In the genomic region with DNA sequence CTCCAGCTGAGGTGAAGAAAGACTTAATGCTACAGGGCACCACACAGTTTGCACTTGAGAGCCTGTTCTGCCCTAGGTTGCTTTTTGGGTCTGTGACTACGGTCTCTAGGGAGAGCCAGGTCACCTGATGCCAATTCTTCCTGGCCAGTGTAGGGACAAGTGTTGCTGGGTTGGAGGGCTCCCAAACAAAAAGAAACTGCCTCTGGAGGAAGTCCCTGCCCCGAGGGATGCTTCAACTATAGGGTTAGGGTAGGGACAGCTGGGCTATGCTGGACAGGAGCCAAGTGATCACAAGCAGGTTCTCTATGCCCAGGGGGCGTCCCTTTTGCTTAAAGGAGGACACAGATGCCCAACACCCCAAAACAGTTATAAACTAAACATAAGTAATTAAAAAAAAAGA, we compare ENCODE assay signal across 23 mouse cellular contexts.
DNase-seq lines count a peak whose midpoint lies in the region; TF ChIP-seq lines count a peak whose summit lies in the region.
"Had no signal": no experiment of that assay in that cellular context is flagged by ENCODE, and none has a peak within 500 bp of the region (broad histone marks: within the 10 kb centered on the region; RNA-seq: fewer than 3 reads in every experiment).

No protein-coding gene starts in this region.

- H3K27ac ChIP-seq in layer of hippocampus, adult 2 months = peak overlapping the region; percentile 54
- H3K27ac ChIP-seq: embryonic facial prominence, embryonic 10.5 days; embryonic facial prominence, embryonic 15.5 days; hindbrain, embryonic 15.5 days; limb, embryonic 12.5 days; lung, embryonic 15.5 days; midbrain, embryonic 10.5 days; neural tube, embryonic 12.5 days had no signal

- TF ChIP-seq CTCF in layer of hippocampus, adult 2 months (conservative IDR thresholded peaks at IDR 0.05) = no peak

- peak; percentile 28 for DNase-seq in adrenal gland, postnatal 14 days
- DNase-seq in adrenal gland, postnatal 25 days = no peak
- DNase-seq in layer of hippocampus, adult 2 months (ENCODE audit: low spot score in 2 of 2) = no peak
- no peak for DNase-seq in layer of hippocampus, postnatal 10 days (ENCODE audit: low spot score in 2 of 2)
- DNase-seq in spleen, postnatal 36 days (ENCODE audit: low spot score in 2 of 2) = peak; percentile 35 to 38
- DNase-seq in spleen, postnatal 10 days (ENCODE audit: low spot score in 2 of 2) = no peak
- no peak for DNase-seq in cerebellum, adult 11 months
- DNase-seq: cerebellum, postnatal 14 days; gastrocnemius, postnatal 25 days; heart, adult 18-20 months; heart, postnatal 4 days; kidney, adult 11 months; kidney, postnatal 14 days; right cerebral cortex, adult 18-20 months; thymus, postnatal 14 days had no signal

- no peak overlapping the region for H3K4me3 ChIP-seq in layer of hippocampus, adult 2 months
- H3K4me3 ChIP-seq: embryonic facial prominence, embryonic 10.5 days; embryonic facial prominence, embryonic 15.5 days; hindbrain, embryonic 15.5 days; limb, embryonic 12.5 days; lung, embryonic 15.5 days; midbrain, embryonic 10.5 days; myocyte; neural tube, embryonic 12.5 days had no signal

Comparison
In these comparisons a context has a peak if more than half of its experiments do, and no peak if none do; other contexts are left out.
1. DNase-seq: peak in adrenal gland, postnatal 14 days (single experiment) and spleen, postnatal 36 days (2 of 2); none in adrenal gland, postnatal 25 days (single experiment), layer of hippocampus, adult 2 months (0 of 2), layer of hippocampus, postnatal 10 days (0 of 2), spleen, postnatal 10 days (0 of 2) and cerebellum, adult 11 months (single experiment).